Comparison of ENCODE assay signal across 22 mouse cellular contexts in the genomic region with DNA sequence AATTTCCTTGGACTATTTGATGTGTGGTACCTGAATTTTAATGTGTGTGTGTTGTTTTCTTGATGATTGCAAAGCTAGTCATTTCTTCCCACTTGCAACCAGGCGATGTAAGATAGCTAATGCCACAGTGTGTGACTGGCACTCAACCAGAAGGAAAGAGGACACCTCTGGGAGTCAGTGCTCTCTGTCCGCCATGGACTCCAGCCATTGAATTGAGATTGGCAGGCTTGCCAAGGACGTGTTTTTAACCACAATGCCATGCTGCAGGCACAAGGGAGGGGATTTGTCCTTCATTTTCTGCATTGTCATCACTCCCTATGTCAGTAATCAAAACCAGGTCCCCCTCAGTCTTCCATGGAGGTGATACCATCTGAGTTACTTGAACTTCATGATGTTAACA.
DNase-seq lines count a peak whose midpoint lies in the region; TF ChIP-seq lines count a peak whose summit lies in the region.
"Had no signal": no experiment of that assay in that cellular context is flagged by ENCODE, and none has a peak within 500 bp of the region (broad histone marks: within the 10 kb centered on the region; RNA-seq: fewer than 3 reads in every experiment).

No protein-coding gene starts in this region.

- no peak overlapping the region for H3K27ac ChIP-seq in left cerebral cortex, adult 2 months
- H3K27ac ChIP-seq: forebrain, embryonic 10.5 days; hindbrain, embryonic 13.5 days; limb, embryonic 10.5 days; liver, embryonic 15.5 days; lung, embryonic 15.5 days; stomach, embryonic 15.5 days had no signal

- peak; percentile 33 for DNase-seq in adrenal gland, adult 2 months
- no peak for DNase-seq in adrenal gland, adult 18-20 months (ENCODE audit: low spot score in 2 of 2)
- DNase-seq in gastrocnemius, adult 18-20 months (ENCODE audit: low spot score), result peak; percentile 24
- DNase-seq in gastrocnemius, postnatal 10 days, result no peak
- DNase-seq in left cerebral cortex, postnatal 4 days, result peak; percentile 27
- DNase-seq in left cerebral cortex, adult 2 months (ENCODE audit: extremely low spot score in 1 of 2, low spot score in 2 of 2), result no peak
- DNase-seq in embryo, embryonic 9.5 days (ENCODE audit: extremely low spot score), result no peak
- DNase-seq: cerebellum, adult 2 months; kidney, adult 2 months; kidney, postnatal 10 days; liver; lung, postnatal 4 days; right cerebral cortex, adult 18-20 months; right cerebral cortex, postnatal 4 days; thymus, postnatal 25 days had no signal

- no peak for TF ChIP-seq CTCF in left cerebral cortex, adult 2 months (IDR thresholded peaks at IDR 0.05)

- intact Hi-C loops in left cerebral cortex, postnatal 4 days (cut with DNase I), result no loop called here
- intact Hi-C loops in left cerebral cortex, adult 2 months (cut with DNase I), result no loop called here

- no peak overlapping the region for H3K4me3 ChIP-seq in left cerebral cortex, adult 2 months
- H3K4me3 ChIP-seq: forebrain, embryonic 10.5 days; heart, embryonic 12.5 days; hindbrain, embryonic 13.5 days; limb, embryonic 10.5 days; liver, embryonic 15.5 days; lung, embryonic 15.5 days; stomach, embryonic 15.5 days had no signal

Comparison
In these comparisons a context has a peak if more than half of its experiments do, and no peak if none do; other contexts are left out.
1. DNase-seq: peak in adrenal gland, adult 2 months (single experiment), gastrocnemius, adult 18-20 months (single experiment) and left cerebral cortex, postnatal 4 days (single experiment); none in adrenal gland, adult 18-20 months (0 of 2), gastrocnemius, postnatal 10 days (single experiment), left cerebral cortex, adult 2 months (0 of 2) and embryo, embryonic 9.5 days (single experiment).